Mouse (Mus musculus) stomach, postnatal 0 days (tissue): ENCODE measurements around the gene Kank4. TPM values are rescaled to one million over a fixed set of nuclear protein-coding genes. Genes with fewer than 3 reads are reported as not detected.
A peak's percentile ranks its signal among the peaks of the same experiment; 100 is the strongest.

Experiments used
- ATAC-seq: fragments of 200-750 bp; cut with Nextera tagmentation; 2 replicates; pipeline ENCODE4 v1.8.0; 2017; ENCODE audit not compliant: low FRiP score, low TSS enrichment
- DNase-seq: peaks from one replicate; pipeline ENCODE4 v3.0.0-alpha.2; 2016; ENCODE audit warnings: low spot score
- H3K27ac ChIP-seq: fragments of 300-500 bp; sonication (generic); replicated peaks from 2 replicates; pipeline ENCODE4 v1.5.1; 2014; ENCODE audit warnings: mild to moderate bottlenecking, control low read depth
- H3K27me3 ChIP-seq: fragments of 300-500 bp; sonication (generic); 2 replicates; pipeline ENCODE4 v1.6.1; 2014; ENCODE audit warnings: low read length; ENCODE audit not compliant: control insufficient read depth, insufficient read depth
- H3K36me3 ChIP-seq: fragments of 300-500 bp; sonication (generic); 2 replicates; pipeline ENCODE4 v1.6.1; 2014; ENCODE audit warnings: low read length, mixed read lengths; ENCODE audit not compliant: control insufficient read depth, insufficient read depth
- H3K4me1 ChIP-seq: fragments of 300-500 bp; sonication (generic); replicated peaks from 2 replicates; pipeline ENCODE4 v1.6.1; 2014; ENCODE audit warnings: antibody characterized with exemption; ENCODE audit not compliant: control insufficient read depth, insufficient read depth
- H3K4me2 ChIP-seq: fragments of 300-500 bp; sonication (generic); replicated peaks from 2 replicates; pipeline ENCODE4 v1.6.1; 2014; ENCODE audit warnings: low read depth, mild to moderate bottlenecking, control low read depth, moderate library complexity
- H3K4me3 ChIP-seq: fragments of 300-500 bp; sonication (generic); 2 replicates; pipeline ENCODE4 v1.5.1; 2014; ENCODE audit warnings: low read depth, low read length, control low read depth
- H3K9ac ChIP-seq: fragments of 300-500 bp; sonication (generic); 2 replicates; pipeline ENCODE4 v1.6.1; 2014; ENCODE audit warnings: mild to moderate bottlenecking, low read length, control low read depth, mixed read lengths
- H3K9me3 ChIP-seq: fragments of 300-500 bp; sonication (generic); 2 replicates; pipeline ENCODE4 v1.6.1; 2016; ENCODE audit warnings: low read length; ENCODE audit not compliant: control insufficient read depth
- CTCF ChIP-seq: IDR thresholded peaks from 2 replicates; pipeline ENCODE4 v1.5.1; 2016; ENCODE audit warnings: antibody characterized with exemption, low read depth, mild to moderate bottlenecking, moderate library complexity
- EP300 ChIP-seq: optimal IDR thresholded peaks from 2 replicates; pipeline ENCODE3; 2016; ENCODE audit warnings: antibody characterized with exemption
- WGBS: fragments of 180-500 bp; shearing (Covaris S2); extraction: QIAGEN DNeasy Blood & Tissue Kit; methylation state at CpG from one replicate; pipeline ENCODE4 v1.1.7; 2014; 5-methylcytosine and 5-hydroxymethylcytosine counted together
- polyA plus RNA-seq: library from polyadenylated mRNA; unstranded; fragments of >200 nt; fragmentation: Nextera tagmentation; extraction: Ambion mirVana; gene quantifications from 2 replicates; pipeline ENCODE4 v1.2.1, GENCODE M21; 2015

Kank4 gene
- polyA plus RNA-seq, 1 experiment from 2014 or later, result 0.41 TPM

GRCm38 (mm10) chr4:98790721-98791120, 26.6 kb downstream of the Kank4 start:
- Histone ChIP-seq H3K4me3 (no peak overlapping the region), H3K4me1 (0 out of 2 replicates have a peak, but pooled peaks cover 2% of the 10 kb centered on the region), H3K9ac (no peak overlapping the region), H3K4me2 (no peak overlapping the region), H3K9me3 (no peaks in the 10 kb centered on the region), H3K36me3 (no peaks in the 10 kb centered on the region), H3K27me3 (no peaks in the 10 kb centered on the region), H3K27ac (no peak overlapping the region)
- ATAC-seq (no peak), DNase-seq (no peak)
- WGBS, result 61% methylated on average over 1 of the region's 1 CpGs
- TF ChIP-seq EP300 (no peak), CTCF (no peak)

- Histone ChIP-seq H3K4me2 (peak overlapping the region; percentile 52), H3K36me3 (no peaks in the 10 kb centered on the region), H3K4me3 (peak overlapping the region; percentile 26), H3K27ac (no peak overlapping the region), H3K9ac (peak overlapping the region; percentile 13; the same call in 1 of the 2 replicates), H3K9me3 (no peaks in the 10 kb centered on the region), H3K4me1 (no peaks in the 10 kb centered on the region), H3K27me3 (no peaks in the 10 kb centered on the region)
- WGBS, result 3% methylated on average over 10 of the region's 10 CpGs
- ATAC-seq (no peak), DNase-seq (peak; percentile 42)
- TF ChIP-seq CTCF, result no peak
- TF ChIP-seq EP300, result no peak
Measured at GRCm38 (mm10) chr4:98789861-98790311, 27.5 kb downstream of the Kank4 start.

GRCm38 (mm10) chr4:98789133-98789765, 28.1 kb downstream of the Kank4 start:
- Histone ChIP-seq H3K36me3 (no peaks in the 10 kb centered on the region), H3K4me3 (peak overlapping the region; percentile 26; the same call in 1 of the 2 replicates), H3K4me1 (no peaks in the 10 kb centered on the region), H3K9ac (no peak overlapping the region), H3K9me3 (no peaks in the 10 kb centered on the region), H3K27me3 (no peaks in the 10 kb centered on the region), H3K27ac (no peak overlapping the region), H3K4me2 (peak overlapping the region; percentile 52)
- 31% methylated on average over 7 of the region's 7 CpGs for WGBS
- ATAC-seq (no peak), DNase-seq (no peak)
- TF ChIP-seq CTCF, result no peak
- TF ChIP-seq EP300, result no peak

GRCm38 (mm10) chr4:98786281-98786680, 31.1 kb downstream of the Kank4 start:
- no peaks in the 10 kb centered on the region for H3K9me3 ChIP-seq
- H3K27me3 ChIP-seq, result no peaks in the 10 kb centered on the region
- no peaks in the 10 kb centered on the region for H3K36me3 ChIP-seq
- no peak overlapping the region for H3K4me2 ChIP-seq
- H3K4me1 ChIP-seq, result no peaks in the 10 kb centered on the region
- DNase-seq, result no peak
- WGBS, result 60% methylated on average over 3 of the region's 3 CpGs
- ATAC-seq, result no peak
- no peak overlapping the region for H3K27ac ChIP-seq
- TF ChIP-seq EP300, result no peak
- no peak for TF ChIP-seq CTCF
- H3K9ac ChIP-seq, result no peak overlapping the region
- no peak overlapping the region for H3K4me3 ChIP-seq

GRCm38 (mm10) chr4:98785851-98786250, 31.5 kb downstream of the Kank4 start:
- H3K9ac ChIP-seq, result no peak overlapping the region
- H3K27ac ChIP-seq, result no peak overlapping the region
- H3K4me3 ChIP-seq, result no peak overlapping the region
- no peak overlapping the region for H3K4me2 ChIP-seq
- no peaks in the 10 kb centered on the region for H3K27me3 ChIP-seq
- TF ChIP-seq EP300, result no peak
- H3K4me1 ChIP-seq, result no peaks in the 10 kb centered on the region
- DNase-seq (no peak), ATAC-seq (no peak)
- no peaks in the 10 kb centered on the region for H3K9me3 ChIP-seq
- 41% methylated on average over 8 of the region's 8 CpGs for WGBS
- no peaks in the 10 kb centered on the region for H3K36me3 ChIP-seq

GRCm38 (mm10) chr4:98778219-98778618, 39.1 kb downstream of the Kank4 start:
- Histone ChIP-seq H3K27ac (no peak overlapping the region), H3K9me3 (no peaks in the 10 kb centered on the region), H3K9ac (no peak overlapping the region), H3K27me3 (no peaks in the 10 kb centered on the region), H3K4me2 (0 out of 2 replicates have a peak overlapping the region, but pooled peaks have one; percentile 11), H3K4me3 (no peak overlapping the region), H3K36me3 (no peaks in the 10 kb centered on the region), H3K4me1 (no peaks in the 10 kb centered on the region)
- ATAC-seq, result no peak
- WGBS, result 26% methylated on average over 16 of the region's 16 CpGs
- TF ChIP-seq EP300, result no peak
- no peak for DNase-seq
